Comparison of ENCODE assay signal across 8 mouse cellular contexts in genomic region chr2:135329782-135330545, GRCm38 (mm10).
DNase-seq lines count a peak whose midpoint lies in the region; ATAC-seq and TF ChIP-seq lines count a peak whose summit lies in the region.

No protein-coding gene starts in this region.

- H3K79me2 ChIP-seq in C2C12 (ENCODE audit: control insufficient read depth, insufficient read depth), result no peaks in the 10 kb centered on the region

- no peaks in the 10 kb centered on the region for H3K4me1 ChIP-seq in midbrain, embryonic 15.5 days

- H3K4me3 ChIP-seq in C2C12 (ENCODE audit: insufficient read depth, poor library complexity, severe bottlenecking), result no peak overlapping the region
- peak overlapping the region; percentile 19; the same call in 1 of the 2 replicates for H3K4me3 ChIP-seq in midbrain, embryonic 15.5 days

- WGBS in midbrain, embryonic 15.5 days, result 13% methylated on average over 14 of the region's 14 CpGs

- intact Hi-C loops in left cerebral cortex, postnatal 25 days (cut with DNase I), result loop anchor here (2.0 to 10.0 kb wide), 4 partner anchors 315 to 781 kb away; no protein-coding TSS in a partner anchor

- H3K4me2 ChIP-seq in midbrain, embryonic 15.5 days, result peak overlapping the region; percentile 46

- no peaks in the 10 kb centered on the region for H3K36me3 ChIP-seq in C2C12 (ENCODE audit: control insufficient read depth, insufficient read depth)
- no peaks in the 10 kb centered on the region for H3K36me3 ChIP-seq in midbrain, embryonic 15.5 days (replicated peaks)

- H3ac ChIP-seq in C2C12 (ENCODE audit: control insufficient read depth, insufficient read length, low read depth), result no peak overlapping the region

- peak; percentile 51 for DNase-seq in Muller cell, postnatal 12 days (ENCODE audit: inconsistent ontology term)
- DNase-seq in heart, adult 8-10 months (ENCODE audit: low spot score), result peak; percentile 56
- peak; percentile 4 for DNase-seq in kidney, adult 11 months
- DNase-seq in left cerebral cortex, postnatal 25 days (ENCODE audit: low spot score in 2 of 2), result peak; percentile 64 to 84
- no peak for DNase-seq in spleen, postnatal 4 days (ENCODE audit: low spot score in 2 of 2)

- H3K27me3 ChIP-seq in C2C12 (ENCODE audit: control insufficient read depth, insufficient read depth, insufficient read length), result no peaks in the 10 kb centered on the region
- H3K27me3 ChIP-seq in midbrain, embryonic 15.5 days (replicated peaks), result no peaks in the 10 kb centered on the region

- no peak overlapping the region for H3K9ac ChIP-seq in midbrain, embryonic 15.5 days

- ATAC-seq in common myeloid progenitor, adult 5-6 weeks (replicated peaks; ENCODE audit: low read depth, poor library complexity, severe bottlenecking), result peak; percentile 90
- ATAC-seq in midbrain, embryonic 15.5 days (replicated peaks), result peak; percentile 87

- peak; percentile 50 for TF ChIP-seq CTCF in C2C12 (IDR thresholded peaks at IDR 0.05; ENCODE audit: control insufficient read depth, insufficient read depth, insufficient read length)

- no peaks in the 10 kb centered on the region for H3K9me3 ChIP-seq in midbrain, embryonic 15.5 days

- H3K27ac ChIP-seq in midbrain, embryonic 15.5 days, result no peak overlapping the region

- H3K79me3 ChIP-seq in C2C12 (ENCODE audit: low read depth), result no peaks in the 10 kb centered on the region

TF ChIP-seq in C2C12, 6 proteins besides CTCF, POLR2A, EP300 and RAD21:
- TF ChIP-seq CEBPB (IDR thresholded peaks at IDR 0.05; ENCODE audit: low read depth) (no peak), FOSL1 (IDR thresholded peaks at IDR 0.05; ENCODE audit: insufficient read depth, low read length, poor library complexity, severe bottlenecking) (no peak), MYOD1 (IDR thresholded peaks at IDR 0.05; ENCODE audit: control insufficient read depth, insufficient read length, low read depth) (no peak), USF1 (IDR thresholded peaks at IDR 0.05; ENCODE audit: low read depth) (no peak), MAX (IDR thresholded peaks at IDR 0.05) (no peak), MYOG (IDR thresholded peaks at IDR 0.05; ENCODE audit: control insufficient read depth, extremely low read depth, insufficient read length) (no peak)
TF ChIP-seq in C2C12: peak in this region for 0.

Comparison
In these comparisons a context has a peak if more than half of its experiments do, and no peak if none do; other contexts are left out.
1. DNase-seq: peak in Muller cell, postnatal 12 days (single experiment), heart, adult 8-10 months (single experiment), kidney, adult 11 months (single experiment) and left cerebral cortex, postnatal 25 days (2 of 2); none in spleen, postnatal 4 days (0 of 2).